Mouse (Mus musculus) adrenal gland, postnatal 4 days (tissue): ENCODE data around the gene Akap14. TPM values are rescaled to one million over a fixed set of nuclear protein-coding genes. Genes with fewer than 3 reads are reported as not detected.

Source experiments
- DNase-seq, 2 experiments: peaks; one replicate each; pipeline ENCODE4 v3.0.0; 2021 to 2022; ENCODE audit warnings: low spot score in 2 of 2, mixed read lengths in 2 of 2
- total RNA-seq, 2 experiments: library from RNA; stranded (reverse); gene quantifications; 2 replicates each; pipeline ENCODE4 v1.2.3; 2021

The Akap14 gene
- total RNA-seq, 2 experiments from 2014 or later = not detected

- DNase-seq = no peak
Observed at GRCm38 (mm10) chrX:37109526-37110192, 59.0 kb downstream of the Akap14 start.

DNA sequence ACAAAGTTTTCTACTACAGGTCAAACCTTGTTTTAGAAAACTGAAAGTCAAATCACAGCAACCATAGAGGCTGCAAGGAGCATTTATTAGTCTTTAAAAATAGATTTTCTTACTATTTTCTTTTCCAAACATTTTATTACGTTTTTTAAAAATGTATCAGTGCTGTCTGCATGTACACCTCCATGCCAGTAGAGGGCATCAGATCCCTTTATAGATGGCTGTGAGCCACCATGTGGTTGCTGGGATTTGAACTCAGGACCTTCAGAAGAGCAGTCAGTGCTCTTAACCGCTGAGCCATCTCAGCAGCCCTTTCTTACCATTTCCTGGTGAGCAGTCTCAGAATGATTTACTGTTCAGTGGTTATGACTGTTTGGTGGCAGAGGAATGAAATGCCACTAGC lies 64.8 kb downstream of the Akap14 start:
- DNase-seq = no peak

Other genes with a start within 250 kb of the Akap14 start
- gene Sept6, start 177.0 kb downstream of the Akap14 start, total RNA-seq = 10 to 100 TPM; 30.8 to 35.1 TPM
- gene Sowahd, start 120.0 kb downstream of the Akap14 start, total RNA-seq = 1 to 10 TPM in 1 of 2 experiments, under 1 TPM in 1; 0.85 to 1.1 TPM
- 100 to 1,000 TPM; 876 to 893 TPM for gene Rpl39, start 83.4 kb downstream of the Akap14 start, total RNA-seq
- 10 to 100 TPM; 26.9 to 27.7 TPM for gene Upf3b, start 58.5 kb downstream of the Akap14 start, total RNA-seq
- 10 to 100 TPM; 20.7 to 21.0 TPM for gene Nkap, start 42.0 kb downstream of the Akap14 start, total RNA-seq
- 100 to 1,000 TPM; 215 to 220 TPM for gene Ndufa1, start 22.3 kb upstream of the Akap14 start, total RNA-seq
- 1 to 10 TPM; 4.9 to 5.7 TPM for gene Rnf113a1, start 22.4 kb upstream of the Akap14 start, total RNA-seq
- not detected for gene Gm9, start 42.2 kb upstream of the Akap14 start, total RNA-seq
- not detected for gene Rhox1, start 53.4 kb upstream of the Akap14 start, total RNA-seq
- gene Rhox2a, start 76.1 kb upstream of the Akap14 start, total RNA-seq = not detected
- not detected for gene Rhox3a, start 81.1 kb upstream of the Akap14 start, total RNA-seq
- gene Rhox4a, start 96.5 kb upstream of the Akap14 start, total RNA-seq = not detected
- gene Rhox3a2, start 211.2 kb upstream of the Akap14 start, total RNA-seq = not detected
- not detected for gene Rhox4a2, start 222.0 kb upstream of the Akap14 start, total RNA-seq
- gene Rhox2b, start 243.2 kb upstream of the Akap14 start, total RNA-seq = not detected